Mouse (Mus musculus) c-Kit-positive CD71-negative TER-119-negative erythroid progenitor cells, embryonic 14.5 days (primary cell): Measurements from ENCODE around the gene Lpar3.

Source experiments
- DNase-seq: peaks from one replicate; pipeline ENCODE4 v3.0.0-alpha.2; 2013; ENCODE audit warnings: low read depth

The Lpar3 gene

GRCm38 (mm10) chr3:146311121-146311538 lies 90.4 kb downstream of the Lpar3 start:
- no peak for DNase-seq

- no peak for DNase-seq
These were observed 94.7 kb downstream of the Lpar3 start for GRCm38 (mm10) chr3:146315414-146315813.

DNA sequence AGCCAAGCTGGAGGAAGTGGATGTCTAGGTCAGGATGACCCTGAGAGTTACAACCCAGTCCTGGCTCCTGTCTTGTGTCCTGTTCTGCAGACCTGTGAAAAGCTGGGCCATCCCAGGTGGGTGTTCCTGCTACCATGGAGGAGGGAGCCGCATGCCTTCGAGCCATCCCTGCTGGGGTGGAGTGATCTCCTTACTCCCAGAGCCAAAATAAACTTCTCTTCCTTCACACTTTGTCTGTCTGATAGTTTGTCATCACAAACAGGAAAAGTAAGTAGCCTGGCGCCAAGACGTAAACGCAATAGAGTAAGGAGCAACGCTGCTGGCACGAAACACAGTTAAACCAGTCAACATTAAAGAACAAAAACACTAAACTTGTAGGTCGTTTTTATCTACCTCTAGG lies 95.5 kb downstream of the Lpar3 start:
- DNase-seq, result no peak

GRCm38 (mm10) chr3:146317366-146317765 lies 96.6 kb downstream of the Lpar3 start:
- DNase-seq, result no peak

DNA sequence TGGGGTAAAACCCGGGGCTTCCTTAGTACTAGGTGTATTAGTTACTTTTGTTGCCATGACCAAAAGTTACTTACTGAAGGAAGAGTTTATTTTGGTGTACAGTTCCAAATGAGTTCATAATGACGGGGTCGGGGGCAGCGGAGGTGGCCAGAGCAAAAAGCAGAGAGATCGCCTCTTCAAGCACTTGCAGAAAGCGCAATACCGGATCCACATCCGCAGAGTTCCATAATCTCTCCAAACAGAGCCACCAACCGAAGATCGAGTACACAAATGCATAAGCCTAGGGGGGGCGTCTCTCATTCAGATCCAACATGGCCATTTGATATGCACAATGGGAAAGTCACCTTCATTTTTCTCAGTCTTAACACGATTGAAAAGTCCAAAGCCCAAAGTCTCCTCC lies 97.1 kb downstream of the Lpar3 start:
- no peak for DNase-seq

DNA sequence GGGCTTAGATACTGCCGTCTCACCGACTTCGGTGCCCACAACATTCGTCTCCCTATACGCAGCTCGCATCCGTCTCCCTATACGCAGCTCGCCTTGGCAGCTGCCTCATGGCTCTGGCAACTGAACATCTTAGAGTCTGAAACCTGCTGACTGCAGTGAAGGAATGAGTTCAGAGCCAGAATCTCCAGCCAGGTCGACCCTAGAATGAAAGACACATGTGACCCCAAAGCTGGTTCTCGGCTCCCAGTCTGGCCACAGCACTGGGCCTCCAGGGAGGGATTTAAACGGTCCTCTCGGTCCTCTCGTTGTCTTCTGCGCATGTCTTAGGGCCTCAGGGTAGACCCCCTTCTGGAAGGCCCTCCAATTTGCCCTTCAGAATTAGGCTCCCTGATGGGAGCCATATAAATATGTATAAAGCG lies 97.8 kb downstream of the Lpar3 start:
- DNase-seq, result no peak

- DNase-seq, result no peak
These were observed 98.2 kb downstream of the Lpar3 start for GRCm38 (mm10) chr3:146318987-146319386.

DNA sequence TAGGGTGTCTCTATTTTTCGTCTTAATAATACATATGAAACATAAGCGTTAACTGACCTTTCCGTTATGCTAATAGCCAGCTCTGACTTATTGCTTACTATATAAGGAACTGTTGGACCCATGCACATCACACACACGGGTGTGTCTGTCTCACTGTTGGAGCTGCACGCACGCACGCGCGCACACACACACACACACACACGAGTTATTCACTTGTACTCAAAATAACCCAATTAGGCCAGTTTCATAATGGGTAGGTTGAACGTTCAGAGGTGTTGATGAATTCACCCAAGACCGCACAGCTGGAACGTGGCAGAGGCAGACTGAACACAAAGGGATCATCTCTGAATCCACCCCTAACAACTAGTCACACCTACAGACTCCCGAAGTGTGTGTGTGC lies 98.7 kb downstream of the Lpar3 start:
- DNase-seq, result no peak

GRCm38 (mm10) chr3:146324949-146325348 lies 104.2 kb downstream of the Lpar3 start:
- no peak for DNase-seq

- DNase-seq, result no peak
These were observed 106.2 kb downstream of the Lpar3 start for GRCm38 (mm10) chr3:146326743-146327536.

GRCm38 (mm10) chr3:146327537-146328255 lies 106.9 kb downstream of the Lpar3 start:
- peak; percentile 68 for DNase-seq

DNA sequence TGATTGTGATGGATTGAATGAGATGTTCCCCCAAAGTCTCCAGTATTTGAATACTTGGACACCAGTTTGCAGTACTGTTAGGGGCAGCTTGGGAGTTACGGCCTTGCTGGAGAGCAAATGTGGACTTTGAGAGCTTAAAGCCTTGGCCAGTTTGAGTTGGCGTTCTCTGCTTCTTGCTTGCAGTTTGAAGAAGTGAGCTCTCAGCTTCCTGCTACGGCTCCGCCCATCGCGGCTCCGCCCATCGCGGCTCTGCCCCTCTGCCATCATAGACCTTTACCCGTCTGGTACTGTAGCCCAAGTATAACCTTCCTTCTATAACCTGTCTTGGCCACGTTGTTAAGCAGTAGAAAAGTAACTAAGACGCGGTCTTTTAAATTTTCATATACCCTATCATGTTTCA lies 108.0 kb downstream of the Lpar3 start:
- no peak for DNase-seq

GRCm38 (mm10) chr3:146331819-146332218 lies 111.1 kb downstream of the Lpar3 start:
- no peak for DNase-seq

- no peak for DNase-seq
These were observed 112.5 kb downstream of the Lpar3 start for GRCm38 (mm10) chr3:146333270-146333669.

GRCm38 (mm10) chr3:146334070-146334469 lies 113.3 kb downstream of the Lpar3 start:
- DNase-seq, result no peak
